Mouse (Mus musculus): Measurements from ENCODE around the gene Atg4b.
"Not testable (repeated sequence)": the region's sequence is repeated elsewhere in the genome, so short reads cannot be mapped to it uniquely, and the experiment has no call there.

DNA sequence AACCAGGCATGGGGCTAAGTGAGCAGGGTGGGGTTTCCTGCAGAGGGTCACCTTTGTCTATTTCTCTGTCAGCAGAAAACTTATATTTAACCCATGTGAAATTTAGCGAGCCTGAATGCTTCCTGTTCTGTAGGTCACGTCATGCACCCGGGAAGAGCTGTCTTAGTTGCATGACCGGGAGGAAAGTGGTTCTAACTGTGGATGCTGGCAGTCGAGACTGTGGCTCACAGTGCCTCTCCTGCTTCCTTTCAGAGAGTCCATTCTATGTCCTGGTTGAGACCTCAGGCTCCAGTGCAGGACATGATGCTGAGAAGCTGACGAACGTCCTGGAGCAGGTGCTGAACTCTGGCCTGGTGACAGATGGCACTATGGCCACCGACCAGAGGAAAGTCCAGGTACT lies 87.3 kb downstream of the Atg4b start:
- TF ChIP-seq CTCF, EP300 (IDR thresholded peaks at IDR 0.05; ENCODE audit: low read depth): not testable (repeated sequence)
